12 mouse cellular contexts compared by ENCODE assay signal in the genomic region with DNA sequence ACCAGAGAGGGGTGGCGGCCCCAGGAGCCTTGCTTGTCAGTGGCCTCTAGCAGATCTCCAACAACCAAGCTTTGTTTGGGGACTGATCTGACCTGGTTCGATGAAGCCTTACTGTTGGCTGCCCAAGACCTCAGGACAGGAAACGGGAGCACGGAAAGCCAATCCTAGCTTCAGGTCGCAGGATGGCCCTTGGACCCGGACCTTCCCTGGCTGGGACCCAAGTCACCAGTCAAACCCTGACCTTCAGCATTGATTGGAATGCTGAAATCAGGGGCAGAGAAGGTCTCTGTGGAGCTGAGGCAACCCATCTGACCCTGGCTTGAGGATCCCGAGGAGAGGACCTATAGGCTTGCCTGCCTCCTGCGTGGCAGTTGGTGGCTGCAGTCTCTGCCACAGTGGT. TPM values are rescaled to one million over a fixed set of nuclear protein-coding genes. Genes with fewer than 3 reads are reported as not detected.
A peak's percentile ranks its signal among the peaks of the same experiment; 100 is the strongest.
DNase-seq lines count a peak whose midpoint lies in the region; ATAC-seq and TF ChIP-seq lines count a peak whose summit lies in the region.
"Had no signal": no experiment of that assay in that cellular context is flagged by ENCODE, and none has a peak within 500 bp of the region (broad histone marks: within the 10 kb centered on the region; RNA-seq: fewer than 3 reads in every experiment).

No protein-coding gene starts in this region.

- H3K4me2 ChIP-seq in hindbrain, embryonic 13.5 days, result no peak overlapping the region
- H3K4me2 ChIP-seq in hindbrain, embryonic 12.5 days (replicated peaks), result no peak overlapping the region
- H3K4me2 ChIP-seq in stomach, embryonic 16.5 days (ENCODE audit: low read depth, low read length), result no peak overlapping the region
- H3K4me2 ChIP-seq: forebrain, embryonic 15.5 days had no signal

- no peaks in the 10 kb centered on the region for H3K9me3 ChIP-seq in hindbrain, embryonic 13.5 days
- H3K9me3 ChIP-seq in hindbrain, embryonic 12.5 days (replicated peaks), result no peaks in the 10 kb centered on the region
- H3K9me3 ChIP-seq in stomach, embryonic 16.5 days (replicated peaks; ENCODE audit: control insufficient read depth, low read length), result no peaks in the 10 kb centered on the region; the same call in 1 of the 2 replicates
- H3K9me3 ChIP-seq: forebrain, embryonic 15.5 days had no signal

- H3K36me3 ChIP-seq in hindbrain, embryonic 13.5 days, result no peaks in the 10 kb centered on the region
- H3K36me3 ChIP-seq in hindbrain, embryonic 12.5 days, result no peaks in the 10 kb centered on the region
- H3K36me3 ChIP-seq in liver, adult 2 months (ENCODE audit: control insufficient read depth, insufficient read depth, low read length), result no peaks in the 10 kb centered on the region
- H3K36me3 ChIP-seq in stomach, embryonic 16.5 days (ENCODE audit: control insufficient read depth, insufficient read depth, low read length), result no peaks in the 10 kb centered on the region
- H3K36me3 ChIP-seq: forebrain, embryonic 15.5 days had no signal

- no peak overlapping the region for H3K9ac ChIP-seq in hindbrain, embryonic 13.5 days
- no peak overlapping the region for H3K9ac ChIP-seq in hindbrain, embryonic 12.5 days
- H3K9ac ChIP-seq in liver, adult 2 months (ENCODE audit: low read depth, low read length), result peak overlapping the region; percentile 40
- H3K9ac ChIP-seq in stomach, embryonic 16.5 days (ENCODE audit: low read length), result peak overlapping the region; percentile 29; the same call in 1 of the 2 replicates
- H3K9ac ChIP-seq: forebrain, embryonic 15.5 days had no signal

- no peak overlapping the region for H3K4me3 ChIP-seq in hindbrain, embryonic 13.5 days
- H3K4me3 ChIP-seq in hindbrain, embryonic 12.5 days, result no peak overlapping the region
- peak overlapping the region; percentile 43; the same call in 1 of the 2 replicates for H3K4me3 ChIP-seq in liver, adult 2 months (ENCODE audit: insufficient read depth, low read depth, low read length)
- H3K4me3 ChIP-seq in stomach, embryonic 16.5 days (replicated peaks; ENCODE audit: low read length), result no peak overlapping the region
- H3K4me3 ChIP-seq: forebrain, embryonic 15.5 days; megakaryocyte, embryonic 14.5 days had no signal

- H3K27ac ChIP-seq in hindbrain, embryonic 13.5 days, result peak overlapping the region; percentile 8; the same call in 1 of the 2 replicates
- H3K27ac ChIP-seq in hindbrain, embryonic 12.5 days, result no peak overlapping the region
- H3K27ac ChIP-seq in liver, adult 2 months (replicated peaks; ENCODE audit: insufficient read depth, low read depth, low read length), result peak overlapping the region; percentile 89
- peak overlapping the region; percentile 84 for H3K27ac ChIP-seq in stomach, embryonic 16.5 days (ENCODE audit: low read length)
- H3K27ac ChIP-seq: forebrain, embryonic 15.5 days had no signal

- H3K79me2 ChIP-seq in liver, adult 2 months (ENCODE audit: control insufficient read depth, insufficient read depth, low read length), result peaks cover 27% of the 10 kb centered on the region; the same call in 1 of the 2 replicates

- H3K4me1 ChIP-seq in hindbrain, embryonic 13.5 days (replicated peaks), result peaks cover 13% of the 10 kb centered on the region
- peaks cover 9% of the 10 kb centered on the region for H3K4me1 ChIP-seq in hindbrain, embryonic 12.5 days
- peaks cover 42% of the 10 kb centered on the region for H3K4me1 ChIP-seq in liver, adult 2 months (ENCODE audit: control insufficient read depth, insufficient read depth, low read length)
- H3K4me1 ChIP-seq in stomach, embryonic 16.5 days (ENCODE audit: control insufficient read depth, insufficient read depth, low read length), result peaks cover 25% of the 10 kb centered on the region

- no peak for TF ChIP-seq CTCF in liver, adult 2 months (IDR thresholded peaks at IDR 0.05; ENCODE audit: low read depth, low read length)

- no peak for ATAC-seq in hindbrain, embryonic 13.5 days (ENCODE audit: low FRiP score)
- no peak for ATAC-seq in hindbrain, embryonic 12.5 days (ENCODE audit: low FRiP score)
- no peak for ATAC-seq in stomach, embryonic 16.5 days (ENCODE audit: insufficient read depth, low FRiP score)
- ATAC-seq: forebrain, embryonic 15.5 days had no signal

- H3K27me3 ChIP-seq in hindbrain, embryonic 13.5 days, result peaks cover 38% of the 10 kb centered on the region
- peaks cover 30% of the 10 kb centered on the region for H3K27me3 ChIP-seq in hindbrain, embryonic 12.5 days
- H3K27me3 ChIP-seq in liver, adult 2 months (ENCODE audit: control insufficient read depth, insufficient read depth, low read length), result no peaks in the 10 kb centered on the region
- H3K27me3 ChIP-seq in stomach, embryonic 16.5 days (ENCODE audit: control insufficient read depth, insufficient read depth, low read length), result no peaks in the 10 kb centered on the region

- DNase-seq in kidney, adult 8-10 months, result peak; percentile 80 to 87
- DNase-seq in liver, adult 2 months (ENCODE audit: extremely low read depth, low read depth, low spot score), result peak; percentile 99
- no peak for DNase-seq in spleen, postnatal 4 days (ENCODE audit: low spot score in 2 of 2)
- DNase-seq in thymus, postnatal 4 days, result no peak
- DNase-seq: heart, postnatal 10 days; lung, adult 2 months; thymus, postnatal 25 days had no signal

- WGBS in hindbrain, embryonic 13.5 days, result 89% methylated on average over 8 of the region's 8 CpGs
- 85% methylated on average over 8 of the region's 8 CpGs for WGBS in hindbrain, embryonic 12.5 days
- WGBS in liver, adult 2 months, result 9% methylated on average over 8 of the region's 8 CpGs
- 72% methylated on average over 8 of the region's 8 CpGs for WGBS in stomach, embryonic 16.5 days

- TF ChIP-seq POLR2A in liver, adult 2 months (IDR thresholded peaks at IDR 0.05; ENCODE audit: extremely low read depth, insufficient read depth, low read length), result no peak

RNA-seq across cellular contexts. Expression of gene Sept9, which starts 5.1 kb away (rescaled TPM):
- 117 and 118 TPM in 2 replicates for polyA plus RNA-seq in hindbrain, embryonic 13.5 days (2015; fragmentation: Nextera tagmentation; extraction: Ambion mirVana)
- 165 and 179 TPM in 2 replicates for polyA plus RNA-seq in hindbrain, embryonic 12.5 days (2016; fragmentation: Nextera tagmentation; extraction: Ambion mirVana)
- total RNA-seq in liver, adult 2 months (2014; rRNA removed), result 18.8 and 20.7 TPM in 2 replicates
- 21.2 and 29.0 TPM in 2 replicates for polyA plus RNA-seq in liver, adult 2 months (2012; rRNA removed)
- 101 and 105 TPM in 2 replicates for polyA plus RNA-seq in stomach, embryonic 16.5 days (2015; fragmentation: Nextera tagmentation; extraction: Ambion mirVana)

Comparison
In these comparisons a context has a peak if more than half of its experiments do, and no peak if none do; other contexts are left out.
1. H3K9ac ChIP-seq: peak in liver, adult 2 months (single experiment) and stomach, embryonic 16.5 days (single experiment); none in hindbrain, embryonic 13.5 days (single experiment) and hindbrain, embryonic 12.5 days (single experiment).
2. DNase-seq: peak in kidney, adult 8-10 months (2 of 2) and liver, adult 2 months (single experiment); none in spleen, postnatal 4 days (0 of 2) and thymus, postnatal 4 days (single experiment).